Mouse (Mus musculus) intestine, embryonic 15.5 days (tissue): ENCODE results near the gene Actr8. TPM values are rescaled to one million over a fixed set of nuclear protein-coding genes. Genes with fewer than 3 reads are reported as not detected.

Experiments
- ATAC-seq: fragments of 200-750 bp; cut with Nextera tagmentation; 2 replicates; pipeline ENCODE4 v1.8.0; 2017; ENCODE audit warnings: moderate TSS enrichment, moderate library complexity
- H3K27ac ChIP-seq: fragments of 300-500 bp; sonication (generic); 2 replicates; pipeline ENCODE4 v1.5.1; 2015; ENCODE audit warnings: mild to moderate bottlenecking, inconsistent platforms
- H3K27me3 ChIP-seq: fragments of 300-500 bp; sonication (generic); replicated peaks from 2 replicates; pipeline ENCODE4 v1.6.1; 2015; ENCODE audit warnings: inconsistent platforms
- H3K36me3 ChIP-seq: fragments of 300-500 bp; sonication (generic); 2 replicates; pipeline ENCODE4 v1.6.1; 2015; ENCODE audit warnings: inconsistent platforms
- H3K4me1 ChIP-seq: fragments of 300-500 bp; sonication (generic); replicated peaks from 2 replicates; pipeline ENCODE4 v1.6.1; 2015; ENCODE audit warnings: inconsistent platforms
- H3K4me2 ChIP-seq: fragments of 300-500 bp; sonication (generic); replicated peaks from 2 replicates; pipeline ENCODE4 v1.6.1; 2015; ENCODE audit warnings: mild to moderate bottlenecking, inconsistent platforms
- H3K4me3 ChIP-seq: fragments of 300-500 bp; sonication (generic); replicated peaks from 2 replicates; pipeline ENCODE4 v1.5.1; 2015; ENCODE audit warnings: inconsistent platforms
- H3K9ac ChIP-seq: fragments of 300-500 bp; sonication (generic); 2 replicates; pipeline ENCODE4 v1.6.1; 2015; ENCODE audit warnings: inconsistent platforms
- H3K9me3 ChIP-seq: fragments of 300-500 bp; sonication (generic); 2 replicates; pipeline ENCODE4 v1.6.1; 2016; ENCODE audit warnings: inconsistent platforms
- WGBS: fragments of 180-500 bp; shearing (Covaris S2); methylation state at CpG from one replicate; pipeline ENCODE4 v1.1.7; 2015; 5-methylcytosine and 5-hydroxymethylcytosine counted together
- polyA plus RNA-seq: library from polyadenylated mRNA; unstranded; fragments of >200 nt; fragmentation: Nextera tagmentation; extraction: Ambion mirVana; gene quantifications from 2 replicates; pipeline ENCODE4 v1.2.1, GENCODE M21; 2015

The Actr8 gene
- 51.9 and 55.7 TPM in 2 replicates for polyA plus RNA-seq

DNA sequence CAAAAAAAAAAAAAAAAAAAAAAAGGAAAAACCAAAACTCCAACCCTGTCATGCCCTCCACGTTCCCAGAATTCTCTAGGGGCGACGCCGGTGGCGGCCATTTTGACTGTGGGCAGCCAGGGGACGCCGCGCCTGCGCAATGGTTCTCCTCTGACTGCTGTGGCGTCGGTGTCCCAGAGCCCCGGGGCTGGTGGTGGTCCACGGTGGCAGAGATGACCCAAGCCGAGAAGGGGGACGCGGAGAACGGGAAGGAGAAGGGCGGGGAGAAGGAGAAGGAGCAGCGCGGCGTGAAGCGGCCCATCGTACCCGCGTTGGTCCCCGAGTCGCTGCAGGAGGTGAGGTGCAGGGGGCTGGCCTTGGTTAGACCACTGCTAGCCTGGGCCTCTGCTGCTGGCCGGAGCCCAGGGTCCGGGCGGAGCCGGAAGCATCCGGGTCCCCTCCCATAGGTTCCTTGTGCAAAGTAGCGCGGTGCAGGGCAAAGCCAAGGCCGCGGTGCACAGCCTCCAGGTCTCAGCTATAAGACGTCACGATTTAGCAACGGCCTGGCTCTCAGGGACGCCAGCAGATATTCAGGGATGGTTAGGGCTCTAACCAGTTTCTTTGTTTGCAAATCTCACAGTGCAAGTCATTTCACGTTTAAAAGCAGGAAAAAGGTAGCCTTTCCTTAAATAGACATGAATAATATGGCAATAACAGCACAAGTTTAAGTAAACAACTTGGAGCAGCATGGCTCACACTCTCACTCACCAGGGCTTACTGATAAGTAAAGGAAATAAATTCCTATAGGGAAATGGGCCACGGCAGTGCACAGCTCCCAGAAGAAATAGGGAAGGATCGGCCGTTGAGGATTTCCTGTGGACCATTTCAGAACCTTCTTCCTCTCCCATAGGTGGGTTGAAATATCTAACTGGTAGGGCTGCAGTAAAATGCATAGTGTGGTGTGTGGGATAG is at the start of gene Actr8:
Actr8 (plus strand) TSS at position 84 of the 951 bp plus-strand sequence.
- Histone ChIP-seq H3K9ac (peak within 1 kb of the TSS; percentile 90), H3K4me1 (no peaks in the 10 kb centered on the region; the same call in 1 of the 2 replicates), H3K9me3 (no peaks in the 10 kb centered on the region), H3K27ac (peak within 1 kb of the TSS; percentile 95), H3K27me3 (no peaks in the 10 kb centered on the region), H3K36me3 (peaks cover 31% of the 10 kb centered on the region), H3K4me3 (peak within 1 kb of the TSS; percentile 86), H3K4me2 (peak within 1 kb of the TSS; percentile 66)
- WGBS = 1% methylated on average over 44 of the region's 44 CpGs
- peak; percentile 98 for ATAC-seq

- Histone ChIP-seq H3K36me3 (no peaks in the 10 kb centered on the region), H3K9me3 (no peaks in the 10 kb centered on the region), H3K27ac (no peak overlapping the region), H3K27me3 (no peaks in the 10 kb centered on the region), H3K4me3 (no peak overlapping the region), H3K4me1 (no peaks in the 10 kb centered on the region), H3K9ac (no peak overlapping the region), H3K4me2 (no peak overlapping the region)
- no peak for ATAC-seq
- 69% methylated on average over 4 of the region's 4 CpGs for WGBS
Measured at GRCm38 (mm10) chr14:29928966-29929365, 49.2 kb upstream of the Actr8 start.

GRCm38 (mm10) chr14:29935516-29935915 is 42.6 kb upstream of the Actr8 start:
- Histone ChIP-seq H3K4me3 (no peak overlapping the region), H3K36me3 (no peaks in the 10 kb centered on the region), H3K27ac (no peak overlapping the region), H3K27me3 (peaks cover 3% of the 10 kb centered on the region; the same call in 1 of the 2 replicates), H3K4me2 (no peak overlapping the region), H3K9ac (no peak overlapping the region), H3K4me1 (no peaks in the 10 kb centered on the region), H3K9me3 (no peaks in the 10 kb centered on the region)
- ATAC-seq = no peak
- WGBS = 69% methylated on average over 5 of the region's 5 CpGs

GRCm38 (mm10) chr14:29937466-29937865 is 40.7 kb upstream of the Actr8 start:
- no peaks in the 10 kb centered on the region for H3K36me3 ChIP-seq
- no peak for ATAC-seq
- no peak overlapping the region for H3K4me2 ChIP-seq
- H3K9ac ChIP-seq = no peak overlapping the region
- H3K4me1 ChIP-seq = no peaks in the 10 kb centered on the region
- no peak overlapping the region for H3K4me3 ChIP-seq
- 85% methylated on average over 15 of the region's 15 CpGs for WGBS
- H3K27me3 ChIP-seq = peaks cover 3% of the 10 kb centered on the region; the same call in 1 of the 2 replicates
- no peak overlapping the region for H3K27ac ChIP-seq
- H3K9me3 ChIP-seq = no peaks in the 10 kb centered on the region

- 44% methylated on average over 20 of the region's 20 CpGs for WGBS
Measured at GRCm38 (mm10) chr14:29939600-29940312, 38.4 kb upstream of the Actr8 start.

GRCm38 (mm10) chr14:29940313-29940812 is 37.8 kb upstream of the Actr8 start:
- ATAC-seq = no peak
- Histone ChIP-seq H3K36me3 (no peaks in the 10 kb centered on the region), H3K27me3 (peaks cover 3% of the 10 kb centered on the region; the same call in 1 of the 2 replicates), H3K27ac (no peak overlapping the region), H3K4me3 (no peak overlapping the region), H3K4me1 (no peaks in the 10 kb centered on the region), H3K9ac (no peak overlapping the region), H3K4me2 (no peak overlapping the region), H3K9me3 (no peaks in the 10 kb centered on the region)
- WGBS = 17% methylated on average over 10 of the region's 10 CpGs

More at GRCm38 (mm10) chr14:29939600-29940312, 38.4 kb upstream of the Actr8 start:
- Histone ChIP-seq H3K4me2 (no peak overlapping the region), H3K27me3 (peaks cover 3% of the 10 kb centered on the region; the same call in 1 of the 2 replicates), H3K4me1 (no peaks in the 10 kb centered on the region), H3K27ac (no peak overlapping the region), H3K36me3 (no peaks in the 10 kb centered on the region), H3K4me3 (no peak overlapping the region), H3K9ac (no peak overlapping the region), H3K9me3 (no peaks in the 10 kb centered on the region)
- no peak for ATAC-seq

GRCm38 (mm10) chr14:29940877-29941276 is 37.3 kb upstream of the Actr8 start:
- WGBS = 24% methylated on average over 2 of the region's 2 CpGs
- Histone ChIP-seq H3K9me3 (no peaks in the 10 kb centered on the region), H3K27ac (no peak overlapping the region), H3K4me1 (no peaks in the 10 kb centered on the region), H3K36me3 (no peaks in the 10 kb centered on the region), H3K4me2 (no peak overlapping the region), H3K9ac (no peak overlapping the region), H3K27me3 (peaks cover 3% of the 10 kb centered on the region; the same call in 1 of the 2 replicates), H3K4me3 (no peak overlapping the region)
- no peak for ATAC-seq

DNA sequence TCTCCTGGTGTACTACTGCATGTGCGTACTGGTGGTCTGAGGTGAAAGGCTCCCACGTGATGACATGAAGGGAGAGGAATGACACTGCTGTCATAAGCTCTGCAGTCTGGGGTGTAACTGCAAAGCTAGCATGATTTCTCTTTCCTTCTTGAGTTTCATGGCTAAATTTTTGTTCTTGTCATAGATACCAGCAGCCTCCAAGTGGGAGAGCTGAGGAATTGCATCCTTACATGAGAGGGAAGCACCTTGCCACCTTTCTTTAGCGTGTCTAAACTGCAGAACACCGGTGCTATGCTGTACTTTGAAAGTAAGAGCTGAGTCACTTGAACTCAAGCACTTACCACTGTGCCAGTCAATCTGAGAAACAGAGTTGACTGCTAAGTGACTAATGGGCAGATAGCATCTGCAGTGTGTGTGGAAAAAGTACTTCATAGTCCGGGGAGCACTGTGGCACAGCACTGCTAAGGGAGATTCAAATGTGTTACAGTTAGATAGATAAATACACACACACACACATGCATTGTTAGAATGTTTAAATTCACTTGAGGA is 31.3 kb upstream of the Actr8 start:
- Histone ChIP-seq H3K4me2 (no peak overlapping the region), H3K27me3 (no peaks in the 10 kb centered on the region), H3K9me3 (no peaks in the 10 kb centered on the region), H3K9ac (no peak overlapping the region), H3K4me1 (no peaks in the 10 kb centered on the region), H3K4me3 (no peak overlapping the region), H3K27ac (no peak overlapping the region), H3K36me3 (no peaks in the 10 kb centered on the region)
- 74% methylated on average over 5 of the region's 5 CpGs for WGBS
- ATAC-seq = no peak

DNA sequence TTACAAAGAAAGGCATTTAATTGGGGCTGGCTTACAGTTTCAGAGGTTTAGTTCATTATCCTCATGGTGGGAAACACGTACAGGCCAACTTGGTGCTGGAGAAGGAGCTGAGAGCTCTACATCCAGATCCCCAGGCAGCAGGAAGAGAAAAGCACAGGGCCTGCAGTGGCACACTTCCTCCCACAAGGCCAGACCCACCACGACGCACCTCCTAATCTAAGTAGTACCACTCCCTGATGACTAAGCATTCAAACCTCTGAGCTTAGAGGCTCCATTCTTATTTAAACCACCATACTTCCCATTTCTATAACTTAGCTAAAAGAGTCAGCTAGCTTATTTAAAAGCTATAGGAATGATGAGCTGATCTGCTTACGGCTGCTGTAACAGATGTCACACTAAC is 27.3 kb upstream of the Actr8 start:
- H3K9me3 ChIP-seq = no peaks in the 10 kb centered on the region
- no peak for ATAC-seq
- H3K27me3 ChIP-seq = no peaks in the 10 kb centered on the region
- no peak overlapping the region for H3K27ac ChIP-seq
- H3K9ac ChIP-seq = no peak overlapping the region
- H3K4me3 ChIP-seq = no peak overlapping the region
- H3K36me3 ChIP-seq = no peaks in the 10 kb centered on the region
- 75% methylated on average over 4 of the region's 4 CpGs for WGBS
- no peak overlapping the region for H3K4me2 ChIP-seq
- H3K4me1 ChIP-seq = no peaks in the 10 kb centered on the region

DNA sequence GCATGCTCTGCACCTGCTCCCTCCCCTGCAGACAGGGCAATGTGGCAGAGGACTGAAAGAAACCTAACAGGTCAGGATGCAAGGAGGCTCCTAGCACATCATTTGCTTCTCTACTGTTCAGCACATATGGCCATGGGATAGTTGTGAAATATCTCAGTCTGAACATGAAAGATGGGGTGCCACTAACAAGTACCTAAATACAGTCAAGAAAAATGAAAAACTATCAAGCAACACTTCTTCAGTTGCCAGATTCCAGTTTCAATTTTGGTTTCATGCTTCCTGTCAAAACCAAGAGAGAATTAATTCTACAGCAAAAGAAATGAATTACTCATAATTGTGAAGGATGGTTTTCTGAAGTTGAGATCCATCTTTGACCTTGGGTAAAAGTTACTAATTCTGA is 20.7 kb upstream of the Actr8 start:
- no peak overlapping the region for H3K4me3 ChIP-seq
- no peaks in the 10 kb centered on the region for H3K36me3 ChIP-seq
- H3K9me3 ChIP-seq = no peaks in the 10 kb centered on the region
- no peak overlapping the region for H3K9ac ChIP-seq
- no peak overlapping the region for H3K27ac ChIP-seq
- no peaks in the 10 kb centered on the region for H3K27me3 ChIP-seq
- no peak overlapping the region for H3K4me2 ChIP-seq
- H3K4me1 ChIP-seq = no peaks in the 10 kb centered on the region
- no peak for ATAC-seq

- H3K4me1 ChIP-seq = peaks cover 9% of the 10 kb centered on the region; the same call in 1 of the 2 replicates
- peak overlapping the region; percentile 84 for H3K4me3 ChIP-seq
- peaks cover 7% of the 10 kb centered on the region for H3K36me3 ChIP-seq
- H3K9ac ChIP-seq = peak overlapping the region; percentile 38
- no peak for ATAC-seq
- H3K27me3 ChIP-seq = no peaks in the 10 kb centered on the region
- WGBS = 61% methylated on average over 7 of the region's 7 CpGs
- H3K27ac ChIP-seq = peak overlapping the region; percentile 63
- peak overlapping the region; percentile 65 for H3K4me2 ChIP-seq
- no peaks in the 10 kb centered on the region for H3K9me3 ChIP-seq
Measured at GRCm38 (mm10) chr14:29967611-29968010, 10.5 kb upstream of the Actr8 start.
